Mouse (Mus musculus) neural tube, embryonic 11.5 days (tissue): ENCODE measurements around the gene St8sia2. TPM values are rescaled to one million over a fixed set of nuclear protein-coding genes. Genes with fewer than 3 reads are reported as not detected.

ENCODE experiments used
- ATAC-seq: fragments of 200-750 bp; cut with Nextera tagmentation; 2 replicates; pipeline ENCODE4 v1.8.0; 2017; ENCODE audit warnings: moderate number of reproducible peaks, mild to moderate bottlenecking, moderate TSS enrichment, moderate library complexity; ENCODE audit not compliant: insufficient read depth, low FRiP score, low TSS enrichment
- DNase-seq: peaks from one replicate; pipeline ENCODE4 v3.0.0-alpha.2; 2015; ENCODE audit warnings: low spot score
- H3K27ac ChIP-seq: fragments of 300-500 bp; sonication (generic); 2 replicates; pipeline ENCODE4 v1.5.1; 2014; ENCODE audit warnings: low read depth, mild to moderate bottlenecking, low read length
- H3K27me3 ChIP-seq: fragments of 300-500 bp; sonication (generic); 2 replicates; pipeline ENCODE4 v1.6.1; 2014; ENCODE audit warnings: mild to moderate bottlenecking, low read length, mixed read lengths; ENCODE audit not compliant: control insufficient read depth, insufficient read depth
- H3K36me3 ChIP-seq: fragments of 300-500 bp; sonication (generic); 2 replicates; pipeline ENCODE4 v1.6.1; 2014; ENCODE audit warnings: mild to moderate bottlenecking, low read length, moderate library complexity, mixed read lengths; ENCODE audit not compliant: control insufficient read depth, insufficient read depth
- H3K4me1 ChIP-seq: fragments of 300-500 bp; sonication (generic); 2 replicates; pipeline ENCODE4 v1.6.1; 2014; ENCODE audit warnings: low read length, mixed read lengths; ENCODE audit not compliant: control insufficient read depth, insufficient read depth
- H3K4me2 ChIP-seq: fragments of 300-500 bp; sonication (generic); 2 replicates; pipeline ENCODE4 v1.6.1; 2014; ENCODE audit warnings: low read depth, mild to moderate bottlenecking, moderate library complexity
- H3K4me3 ChIP-seq: fragments of 300-500 bp; sonication (generic); 2 replicates; pipeline ENCODE4 v1.5.1; 2014; ENCODE audit warnings: low read depth, low read length
- H3K9ac ChIP-seq: fragments of 300-500 bp; sonication (generic); 2 replicates; pipeline ENCODE4 v1.6.1; 2014; ENCODE audit warnings: mild to moderate bottlenecking, low read length
- H3K9me3 ChIP-seq: fragments of 300-500 bp; sonication (generic); 2 replicates; pipeline ENCODE4 v1.6.1; 2016; ENCODE audit warnings: low read length; ENCODE audit not compliant: control insufficient read depth
- WGBS: fragments of 180-500 bp; shearing (Covaris S2); extraction: QIAGEN DNeasy Blood & Tissue Kit; methylation state at CpG from one replicate; pipeline ENCODE4 v1.1.7; 2014; 5-methylcytosine and 5-hydroxymethylcytosine counted together
- polyA plus RNA-seq: library from polyadenylated mRNA; unstranded; fragments of >200 nt; fragmentation: Nextera tagmentation; extraction: Ambion mirVana; gene quantifications from 2 replicates; pipeline ENCODE4 v1.2.1, GENCODE M21; 2014

The St8sia2 gene
- polyA plus RNA-seq, result 51.0 and 52.8 TPM in 2 replicates

DNA sequence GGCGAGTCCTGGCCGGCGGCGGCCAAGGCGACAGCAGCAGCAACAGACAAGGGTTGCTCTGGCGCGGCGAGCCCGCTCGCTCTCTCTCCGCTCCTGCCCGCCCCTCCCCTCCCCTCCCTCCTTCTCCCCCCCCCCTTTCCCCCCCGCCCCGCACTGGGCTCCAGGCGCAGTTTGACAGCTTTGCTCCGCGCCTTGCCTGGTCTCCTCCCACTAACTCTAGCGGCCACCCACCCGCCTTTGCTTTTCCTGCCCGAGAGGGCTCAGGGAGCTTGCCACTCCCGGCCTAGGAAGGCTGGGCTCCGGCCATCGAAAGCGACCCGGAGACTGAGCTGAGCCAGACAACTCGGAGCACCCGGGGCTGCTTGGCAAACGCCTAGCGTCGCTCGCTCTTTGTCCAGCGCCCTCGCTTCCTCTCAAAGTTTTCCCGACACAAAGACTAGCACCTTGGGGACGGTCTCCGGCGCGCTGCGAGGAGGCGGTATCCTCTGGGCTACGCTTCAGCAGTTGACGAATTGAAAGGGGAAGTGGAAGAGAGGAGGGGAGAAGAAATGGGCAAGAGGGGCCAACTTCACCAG is at the start of gene St8sia2:
Gene St8sia2 (minus strand): TSS at position 90 of the 575 bp plus-strand sequence.
- no peaks in the 10 kb centered on the region for H3K9me3 ChIP-seq
- H3K4me2 ChIP-seq, result peak within 1 kb of the TSS; percentile 47
- DNase-seq (peak; percentile 82), ATAC-seq (peak; percentile 85)
- H3K36me3 ChIP-seq, result no peaks in the 10 kb centered on the region
- peak within 1 kb of the TSS; percentile 99 for H3K9ac ChIP-seq
- H3K4me1 ChIP-seq, result peaks cover 17% of the 10 kb centered on the region
- peak within 1 kb of the TSS; percentile 92 for H3K27ac ChIP-seq
- under 1% methylated on average over 25 of the region's 42 CpGs for WGBS
- H3K4me3 ChIP-seq, result peak within 1 kb of the TSS; percentile 96
- H3K27me3 ChIP-seq, result 0 out of 2 replicates have a peak, but pooled peaks cover 1% of the 10 kb centered on the region

DNA sequence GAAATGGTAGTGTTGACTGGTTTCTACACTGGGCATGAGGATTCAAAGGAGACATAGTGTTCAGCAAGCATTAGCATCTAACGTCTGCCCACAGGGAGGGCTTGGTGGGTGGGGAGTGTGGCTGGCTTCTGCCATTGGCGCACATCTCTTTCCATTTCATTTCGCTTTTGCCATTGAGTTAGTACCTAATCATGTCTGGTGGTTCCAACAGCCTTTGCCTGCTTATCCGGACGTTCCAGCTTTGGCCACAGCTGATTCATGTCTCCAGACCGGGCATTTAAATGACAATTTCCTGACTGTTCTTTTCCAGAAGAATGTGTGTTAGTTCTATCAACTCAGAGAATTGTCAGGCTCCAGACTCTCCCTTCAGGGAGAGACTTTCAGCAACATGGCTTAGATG is 47.6 kb upstream of the St8sia2 start:
- no peak overlapping the region for H3K27ac ChIP-seq

GRCm38 (mm10) chr7:74060306-74060946 is 46.9 kb upstream of the St8sia2 start:
- Histone ChIP-seq H3K4me2 (no peak overlapping the region), H3K4me1 (no peaks in the 10 kb centered on the region), H3K27ac (no peak overlapping the region), H3K4me3 (no peak overlapping the region), H3K27me3 (no peaks in the 10 kb centered on the region), H3K9ac (no peak overlapping the region), H3K9me3 (no peaks in the 10 kb centered on the region), H3K36me3 (no peaks in the 10 kb centered on the region)
- ATAC-seq (no peak), DNase-seq (no peak)
- WGBS, result 83% methylated on average over 3 of the region's 3 CpGs

More for the DNA sequence above, 47.6 kb upstream of the St8sia2 start:
- no peak overlapping the region for H3K9ac ChIP-seq
- H3K36me3 ChIP-seq, result no peaks in the 10 kb centered on the region
- no peak overlapping the region for H3K4me2 ChIP-seq
- no peaks in the 10 kb centered on the region for H3K27me3 ChIP-seq
- no peaks in the 10 kb centered on the region for H3K9me3 ChIP-seq
- DNase-seq, result no peak
- H3K4me3 ChIP-seq, result no peak overlapping the region
- H3K4me1 ChIP-seq, result no peaks in the 10 kb centered on the region
- ATAC-seq, result no peak
- WGBS, result 89% methylated on average over 6 of the region's 6 CpGs

DNA sequence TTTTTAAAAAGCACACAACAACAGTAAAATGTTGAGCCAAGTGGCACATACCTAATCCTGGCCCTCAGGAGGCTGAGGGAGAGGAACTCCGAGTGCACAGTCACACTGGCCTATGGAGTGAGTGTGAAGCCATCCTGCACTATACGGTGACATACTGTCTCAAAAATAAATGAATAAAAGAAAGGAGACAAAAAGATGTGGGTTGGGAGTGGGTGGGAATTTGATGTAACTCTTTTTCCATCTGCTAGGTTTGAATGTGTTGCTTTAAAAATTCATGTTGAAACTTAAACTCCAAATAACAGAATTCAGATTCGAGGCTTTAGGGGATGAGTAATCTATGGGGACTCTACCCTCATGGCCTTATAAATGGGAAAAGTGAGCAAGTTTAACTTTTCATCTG is 46.2 kb upstream of the St8sia2 start:
- ATAC-seq, result no peak
- no peak for DNase-seq
- no peak overlapping the region for H3K9ac ChIP-seq
- no peak overlapping the region for H3K4me3 ChIP-seq
- no peaks in the 10 kb centered on the region for H3K9me3 ChIP-seq
- H3K36me3 ChIP-seq, result no peaks in the 10 kb centered on the region
- no peak overlapping the region for H3K4me2 ChIP-seq
- H3K27ac ChIP-seq, result no peak overlapping the region
- WGBS, result 88% methylated on average over 3 of the region's 3 CpGs
- no peaks in the 10 kb centered on the region for H3K4me1 ChIP-seq
- H3K27me3 ChIP-seq, result no peaks in the 10 kb centered on the region

DNA sequence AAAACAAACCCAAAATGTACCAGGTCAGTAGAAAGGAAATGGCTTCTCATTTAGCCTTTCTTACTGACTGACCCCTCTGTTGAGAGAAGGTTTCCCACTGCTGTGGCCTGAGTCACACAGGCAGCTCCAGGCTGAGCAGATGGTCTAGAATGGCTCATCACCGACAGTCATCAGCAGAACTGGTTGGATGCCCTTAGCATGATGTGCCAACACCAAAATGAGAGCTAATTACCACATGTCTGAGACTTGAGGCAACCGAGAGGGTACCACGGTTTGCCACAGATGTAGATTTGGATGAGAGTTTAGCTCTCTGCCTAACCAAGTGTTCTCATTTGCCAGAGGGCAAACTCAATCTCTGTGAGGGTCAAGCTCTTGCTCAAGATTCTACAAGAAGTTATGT is 42.3 kb upstream of the St8sia2 start:
- no peak for DNase-seq
- WGBS, result 93% methylated on average over 3 of the region's 3 CpGs
- no peak overlapping the region for H3K9ac ChIP-seq

DNA sequence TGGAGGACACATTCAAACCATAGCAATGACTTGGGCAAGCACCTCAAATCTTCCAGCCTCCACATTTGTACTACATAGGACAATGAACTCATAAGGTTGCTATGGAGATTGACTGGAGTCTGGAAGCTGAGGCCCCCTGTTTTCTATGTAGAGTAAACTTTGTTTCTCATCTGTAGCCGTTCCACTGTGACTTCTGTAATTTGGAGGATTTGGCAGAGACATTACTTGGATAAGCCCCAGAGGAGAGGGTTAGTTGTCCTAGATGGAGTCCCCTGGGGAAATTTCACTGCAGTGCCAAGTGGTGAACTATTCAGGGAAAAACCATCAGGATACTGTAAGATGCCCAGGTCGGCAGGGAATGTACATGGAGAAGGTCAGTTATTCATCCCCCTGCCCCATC is 34.1 kb upstream of the St8sia2 start:
- no peak for ATAC-seq
- Histone ChIP-seq H3K9me3 (no peaks in the 10 kb centered on the region), H3K36me3 (no peaks in the 10 kb centered on the region), H3K27ac (no peak overlapping the region), H3K9ac (no peak overlapping the region), H3K4me1 (no peaks in the 10 kb centered on the region), H3K4me2 (no peak overlapping the region), H3K27me3 (no peaks in the 10 kb centered on the region), H3K4me3 (no peak overlapping the region)
- WGBS, result 85% methylated on average over 2 of the region's 2 CpGs
- no peak for DNase-seq

More for the DNA sequence above, 42.3 kb upstream of the St8sia2 start:
- Histone ChIP-seq H3K36me3 (no peaks in the 10 kb centered on the region), H3K4me1 (no peaks in the 10 kb centered on the region), H3K27me3 (no peaks in the 10 kb centered on the region), H3K4me3 (no peak overlapping the region), H3K9me3 (no peaks in the 10 kb centered on the region), H3K27ac (no peak overlapping the region), H3K4me2 (no peak overlapping the region)
- no peak for ATAC-seq

DNA sequence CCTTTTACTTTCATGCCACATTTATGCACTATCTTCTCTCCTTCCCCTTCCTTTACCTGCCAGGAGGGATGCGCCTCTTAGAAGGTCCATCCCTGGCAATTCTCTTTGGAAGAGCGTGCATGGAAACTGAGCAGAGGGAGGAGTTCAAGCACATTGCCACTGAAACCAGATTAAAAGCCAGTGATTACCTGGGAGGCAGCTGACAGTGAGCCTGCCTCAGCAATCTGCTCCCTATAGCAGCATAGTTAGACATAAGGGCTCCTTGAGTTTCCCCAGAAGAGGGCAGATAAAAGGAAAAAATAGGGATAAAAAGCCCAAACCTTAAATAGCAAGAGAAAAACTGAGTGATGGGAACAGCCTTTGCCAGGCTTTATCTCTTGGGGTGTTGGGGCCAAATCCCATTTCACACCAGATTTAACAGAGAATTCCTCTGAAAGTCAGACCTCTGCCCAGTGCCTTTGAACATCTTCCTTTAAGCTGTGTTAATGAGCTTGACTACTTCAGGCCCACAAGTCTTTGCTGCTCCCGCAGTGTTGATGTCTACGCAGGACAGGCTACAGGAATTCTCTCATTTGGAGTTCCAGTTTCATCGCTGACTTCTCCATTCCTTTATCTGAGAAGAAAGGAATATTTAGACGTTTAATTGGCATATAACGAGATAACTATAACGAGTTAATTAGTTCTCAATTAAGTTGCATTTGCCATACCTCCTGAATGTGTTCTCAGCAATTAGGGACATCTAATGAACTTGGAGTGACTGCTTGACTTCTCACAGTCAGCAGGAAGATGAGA is 31.9 kb upstream of the St8sia2 start:
- H3K4me1 ChIP-seq, result no peaks in the 10 kb centered on the region
- no peak overlapping the region for H3K9ac ChIP-seq
- H3K9me3 ChIP-seq, result no peaks in the 10 kb centered on the region
- H3K27me3 ChIP-seq, result no peaks in the 10 kb centered on the region
- H3K4me2 ChIP-seq, result no peak overlapping the region
- ATAC-seq, result no peak
- no peaks in the 10 kb centered on the region for H3K36me3 ChIP-seq
- no peak for DNase-seq
- 90% methylated on average over 8 of the region's 8 CpGs for WGBS
- no peak overlapping the region for H3K27ac ChIP-seq
- no peak overlapping the region for H3K4me3 ChIP-seq

DNA sequence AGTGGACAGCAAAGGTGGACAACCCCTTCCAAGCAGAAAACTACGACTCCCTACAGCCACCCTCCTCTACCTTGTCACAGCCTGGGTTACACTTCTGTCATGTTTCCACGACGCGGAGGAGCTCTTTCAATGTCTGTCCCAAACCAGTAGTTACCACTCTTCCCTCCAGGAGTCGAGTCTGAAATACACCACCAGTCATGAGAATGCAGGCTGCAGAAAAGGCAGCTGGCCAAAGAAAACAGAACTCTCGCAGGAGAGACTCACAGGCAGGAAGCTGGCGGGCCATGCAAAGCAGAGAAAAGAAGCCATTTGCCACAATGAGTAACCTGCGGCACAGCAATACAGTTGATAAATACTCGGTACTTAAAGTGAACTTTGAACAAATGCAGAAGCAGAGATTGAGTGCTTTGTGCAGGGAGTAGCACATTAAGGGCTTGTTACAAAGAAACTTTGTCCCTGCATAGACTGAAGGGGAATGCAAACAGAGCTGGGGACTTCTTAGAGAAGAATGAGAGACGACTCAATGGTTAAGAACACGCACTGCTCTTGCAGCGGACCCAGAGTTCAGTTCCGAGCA is 30.2 kb upstream of the St8sia2 start:
- no peaks in the 10 kb centered on the region for H3K27me3 ChIP-seq
- no peak overlapping the region for H3K27ac ChIP-seq
- peak; percentile 39 for DNase-seq
- 60% methylated on average over 13 of the region's 13 CpGs for WGBS
- no peak overlapping the region for H3K9ac ChIP-seq
- no peak overlapping the region for H3K4me2 ChIP-seq
- no peaks in the 10 kb centered on the region for H3K9me3 ChIP-seq
- H3K36me3 ChIP-seq, result no peaks in the 10 kb centered on the region
- no peak for ATAC-seq
- no peaks in the 10 kb centered on the region for H3K4me1 ChIP-seq
- no peak overlapping the region for H3K4me3 ChIP-seq
